Mouse (Mus musculus) testis, postnatal 10 days (tissue): ENCODE measurements around the gene Hspa2.
A peak's percentile ranks its signal among the peaks of the same experiment; 100 is the strongest.

Experiments
- DNase-seq: peaks from one replicate; pipeline ENCODE4 v3.0.0; 2021; ENCODE audit warnings: low spot score

The Hspa2 gene

DNA sequence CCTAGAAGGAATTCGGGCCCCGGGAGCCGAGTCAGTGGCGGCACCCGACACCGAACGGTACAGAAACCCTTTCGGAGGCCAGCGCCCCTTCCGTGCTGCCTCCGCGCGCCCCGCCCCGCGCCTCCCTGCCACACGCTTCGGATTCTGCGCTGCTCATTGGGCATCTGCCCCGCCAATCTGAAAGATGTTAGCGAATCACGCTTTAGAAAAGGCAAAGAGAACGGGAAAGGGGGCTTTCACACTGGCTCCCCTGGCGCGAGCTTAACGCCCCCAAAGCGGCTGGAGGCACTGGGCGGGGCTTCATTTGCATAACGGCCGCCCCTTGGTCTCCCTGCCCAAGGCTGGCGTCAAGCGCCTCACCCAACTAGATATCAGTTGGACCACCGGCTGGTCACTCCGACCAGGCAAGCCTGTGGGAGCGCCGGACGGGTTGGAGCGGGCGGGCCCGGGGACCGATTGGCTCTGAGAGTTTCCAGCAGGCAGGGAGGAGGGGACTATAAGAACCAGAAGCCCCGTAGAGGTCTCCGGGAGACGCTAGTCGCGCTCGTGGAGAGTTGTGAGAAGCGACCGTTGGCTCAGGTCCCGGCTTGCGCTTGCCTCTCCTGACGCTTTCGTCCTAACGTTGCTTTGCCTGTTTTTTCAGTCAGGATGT lies at the start of gene Hspa2:
Hspa2 (plus strand) TSS at position 291 of the 652 bp plus-strand sequence.
- peak; percentile 99 for DNase-seq

DNA sequence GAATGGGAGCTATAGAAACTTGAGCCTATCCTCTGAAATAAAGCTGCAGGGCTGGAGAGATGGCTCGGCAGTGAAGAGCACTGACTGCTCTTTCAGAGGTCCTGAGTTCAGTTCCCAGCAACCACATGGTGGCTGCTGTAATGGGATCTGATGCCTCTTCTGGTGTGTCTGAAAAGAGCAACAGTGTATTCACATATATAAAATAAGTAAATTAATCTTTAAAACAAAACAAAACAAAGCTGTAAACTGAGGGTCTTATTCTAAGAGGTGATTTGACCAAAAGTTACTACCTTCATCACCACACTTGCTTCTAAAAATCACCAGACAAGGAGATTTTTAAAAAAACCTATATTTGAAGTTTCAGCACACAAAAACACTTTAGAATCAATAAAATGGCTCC lies 43.1 kb upstream of the Hspa2 start:
- DNase-seq, result no peak

DNA sequence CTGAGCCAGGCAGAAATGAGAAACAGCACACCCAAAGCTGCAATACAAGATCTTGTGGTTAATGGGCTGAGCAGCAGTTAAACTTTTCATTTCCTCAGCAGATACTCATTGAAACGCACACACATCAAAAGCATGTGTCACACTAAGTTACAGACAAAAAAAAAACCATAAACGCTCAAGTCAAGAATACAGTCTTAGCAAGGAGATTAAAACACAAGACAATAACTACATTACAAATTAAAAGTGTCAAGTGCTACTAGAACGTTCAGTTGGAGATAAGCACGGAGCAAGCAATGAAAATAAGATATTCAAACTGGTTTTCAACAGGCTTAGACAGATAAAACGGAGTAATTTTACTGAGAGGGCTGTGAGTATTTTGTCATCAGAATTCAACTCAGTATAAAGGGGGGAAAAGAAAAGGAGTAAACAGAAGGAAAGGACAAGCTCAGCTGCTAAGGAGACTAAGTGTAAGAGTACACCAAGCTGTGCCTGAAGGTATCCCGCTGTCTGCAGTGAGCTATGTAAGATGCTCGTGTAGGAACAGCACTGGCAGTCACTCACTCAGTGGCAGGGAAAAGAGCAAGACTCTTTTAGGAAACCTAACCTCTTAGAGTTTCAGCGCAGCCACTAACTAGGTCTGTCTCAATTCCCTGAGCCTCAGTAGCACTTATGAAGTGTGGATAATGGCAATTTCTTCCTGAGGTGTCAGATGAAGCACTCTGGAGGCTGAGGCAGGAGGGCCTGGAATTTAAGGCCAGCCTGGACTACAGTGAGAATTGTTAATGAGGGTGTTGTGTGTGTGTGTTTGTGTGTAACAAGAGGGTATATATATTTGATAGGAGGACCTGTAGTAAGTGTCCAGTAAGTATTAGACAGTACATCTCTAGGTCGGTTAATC lies 42.3 kb upstream of the Hspa2 start:
- no peak for DNase-seq

DNA sequence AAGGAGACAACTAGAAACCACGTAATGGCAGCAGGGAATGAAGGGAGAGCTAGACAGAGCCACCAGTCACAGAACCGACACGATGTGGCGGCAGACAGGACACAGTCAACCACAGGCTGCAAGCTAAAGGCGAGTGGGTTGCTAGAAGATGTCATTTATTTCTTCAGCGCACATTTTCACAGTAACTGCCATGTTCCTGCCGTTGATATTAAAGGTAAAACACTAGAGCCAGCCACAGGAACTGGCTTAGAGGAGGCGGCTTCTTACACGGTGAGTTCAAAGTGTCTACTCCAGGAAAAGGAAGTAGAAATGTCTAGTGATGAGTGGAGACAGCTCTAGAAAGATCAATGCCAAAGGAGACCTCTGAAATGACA lies 41.7 kb upstream of the Hspa2 start:
- no peak for DNase-seq

DNA sequence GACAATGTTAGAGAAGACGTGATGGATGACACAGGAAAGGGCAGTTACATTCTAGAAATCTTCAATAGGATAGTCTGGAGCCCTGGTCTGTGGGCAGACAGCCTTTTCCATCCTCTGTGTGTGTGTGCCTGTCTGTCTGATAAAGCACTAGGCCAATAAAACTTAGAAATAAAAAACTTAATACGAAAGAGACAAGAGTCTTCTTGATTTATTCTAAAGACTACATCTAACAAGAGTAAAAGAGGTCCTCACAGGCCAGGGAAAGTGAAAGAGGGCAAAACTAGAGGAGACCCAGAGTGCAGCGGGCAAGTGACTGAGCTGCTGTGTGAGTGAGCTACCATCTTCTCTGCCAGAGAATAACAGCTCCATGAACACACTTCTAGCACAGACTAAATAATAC lies 37.7 kb upstream of the Hspa2 start:
- DNase-seq, result no peak

DNA sequence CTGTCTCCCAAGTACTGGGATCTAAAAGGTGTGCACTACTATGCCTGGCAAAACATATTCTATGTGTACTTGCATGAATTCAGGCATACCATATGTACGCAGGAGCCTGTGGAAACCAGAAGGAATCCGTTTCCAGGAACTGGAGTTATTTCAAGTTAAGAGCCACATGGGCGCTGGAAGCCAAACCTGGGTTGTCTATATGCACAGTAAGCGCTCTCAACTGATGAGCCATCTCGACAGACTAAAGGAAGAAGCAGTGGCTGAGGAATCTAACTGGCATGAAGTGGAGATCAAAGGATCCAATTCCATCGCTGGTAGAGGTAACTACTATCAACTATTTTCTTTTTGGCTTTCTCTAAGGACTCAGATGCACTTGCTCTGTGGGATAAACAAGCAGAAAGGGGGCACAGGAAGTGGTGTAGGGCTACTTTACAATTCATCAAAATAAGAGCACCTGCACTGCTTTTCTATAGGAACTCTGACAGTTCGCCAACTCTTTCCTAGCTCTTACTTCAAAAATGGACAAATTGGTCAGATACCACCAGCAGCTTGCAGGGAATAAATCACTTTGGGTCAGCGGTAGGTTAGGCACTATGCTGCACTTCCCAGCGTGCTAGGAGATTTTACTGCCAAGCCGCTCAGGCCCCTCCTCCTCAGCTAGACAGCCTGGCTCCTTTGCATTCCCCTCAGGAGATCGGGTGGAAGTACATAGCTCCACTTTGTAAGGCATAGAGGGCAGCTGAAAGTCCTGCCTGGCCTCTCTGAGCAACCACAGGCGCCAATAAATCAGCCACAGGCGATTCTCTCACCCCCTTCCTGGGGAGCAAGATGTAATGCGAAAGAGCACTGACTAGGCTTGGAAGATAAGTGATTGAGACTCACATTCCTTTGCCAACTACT lies 36.6 kb upstream of the Hspa2 start:
- no peak for DNase-seq

DNA sequence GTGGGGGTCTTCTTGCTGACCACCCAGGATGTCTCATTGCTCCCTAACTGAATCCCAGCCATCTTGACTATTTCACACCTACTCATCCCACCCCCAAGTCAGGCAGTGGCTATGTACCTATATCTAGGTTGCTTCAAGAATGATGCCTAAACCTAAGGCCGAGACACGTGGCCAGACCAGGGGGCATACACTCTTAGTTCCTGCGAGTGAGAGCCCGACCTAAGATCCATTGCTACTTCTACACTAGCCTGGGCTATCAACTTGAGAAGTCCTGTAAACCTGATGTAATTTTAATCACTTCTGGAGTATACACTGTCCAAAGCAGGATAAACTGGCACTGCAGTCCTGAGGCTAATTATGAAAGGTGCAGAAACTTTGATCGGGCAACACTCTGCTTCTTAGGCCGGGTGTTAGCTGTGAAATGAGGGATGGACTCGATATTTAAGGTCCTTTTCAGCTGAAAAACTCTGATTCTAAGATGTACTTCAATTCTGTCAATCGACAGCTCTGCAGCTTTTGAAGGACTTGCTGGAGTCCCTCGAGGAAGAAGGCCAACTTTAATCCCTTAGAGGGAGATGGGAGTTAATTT lies 35.7 kb upstream of the Hspa2 start:
- no peak for DNase-seq

DNA sequence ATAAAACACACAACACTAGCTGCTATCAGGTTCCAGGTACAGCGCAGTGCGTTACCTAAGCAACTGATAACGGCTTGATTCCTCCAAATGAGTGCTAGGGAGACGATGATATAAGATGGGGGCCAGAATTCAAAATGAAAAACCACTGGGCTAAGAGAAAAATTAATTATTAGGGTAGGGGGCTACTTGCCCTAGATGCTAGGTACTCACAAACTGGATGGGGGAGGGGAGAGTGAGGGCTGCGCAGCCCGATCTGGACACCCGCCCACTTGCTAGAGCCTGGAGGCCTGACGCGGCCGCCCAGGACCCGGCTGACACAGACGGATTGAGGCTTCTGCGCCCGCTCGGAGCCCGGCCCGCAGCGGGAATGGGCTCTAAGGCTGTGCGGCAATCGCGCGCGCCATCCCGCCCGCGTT lies 35.2 kb upstream of the Hspa2 start:
- peak; percentile 78 for DNase-seq

DNA sequence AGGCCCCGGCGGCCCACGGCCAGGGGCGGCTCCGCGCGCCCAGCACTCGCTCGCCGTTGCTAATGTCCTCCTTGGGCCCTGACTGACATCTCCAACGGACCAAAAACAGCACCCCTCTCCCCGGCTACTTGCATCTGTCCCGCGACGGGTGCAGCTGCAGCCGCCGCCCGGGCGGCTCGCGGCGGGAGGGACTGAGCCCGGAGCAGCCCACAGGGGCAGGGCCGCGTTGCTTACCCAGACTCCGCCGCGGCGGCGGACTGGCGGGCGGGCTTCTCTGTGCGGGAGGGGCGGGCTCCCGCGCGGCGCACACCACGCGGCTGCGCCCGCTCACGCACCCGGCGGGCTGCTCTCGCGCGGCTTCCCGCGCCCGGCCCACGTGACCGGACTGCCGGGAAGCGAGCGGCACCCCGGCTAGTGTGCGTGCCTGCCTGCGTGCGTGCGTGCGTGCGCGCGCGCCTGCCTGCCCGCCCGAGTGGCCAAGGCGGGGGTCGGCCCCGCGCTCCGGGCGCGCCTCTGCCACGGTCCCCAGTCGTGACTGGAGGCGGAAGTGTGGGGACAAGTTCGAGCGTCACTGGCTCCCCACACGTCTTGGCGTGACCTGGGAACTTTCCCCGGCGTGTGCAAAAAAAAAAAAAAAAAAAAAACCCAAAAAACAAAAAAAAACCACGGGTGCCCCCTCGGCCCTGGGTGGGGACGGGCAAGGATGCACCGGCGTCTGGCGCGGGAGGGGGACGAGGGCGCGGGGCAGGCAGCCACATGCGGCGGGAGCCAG lies 34.6 kb upstream of the Hspa2 start, which contains the start of gene Zbtb25:
Zbtb25 (minus strand) TSS at position 397 of the 772 bp plus-strand sequence.
- peak; percentile 88 for DNase-seq

DNA sequence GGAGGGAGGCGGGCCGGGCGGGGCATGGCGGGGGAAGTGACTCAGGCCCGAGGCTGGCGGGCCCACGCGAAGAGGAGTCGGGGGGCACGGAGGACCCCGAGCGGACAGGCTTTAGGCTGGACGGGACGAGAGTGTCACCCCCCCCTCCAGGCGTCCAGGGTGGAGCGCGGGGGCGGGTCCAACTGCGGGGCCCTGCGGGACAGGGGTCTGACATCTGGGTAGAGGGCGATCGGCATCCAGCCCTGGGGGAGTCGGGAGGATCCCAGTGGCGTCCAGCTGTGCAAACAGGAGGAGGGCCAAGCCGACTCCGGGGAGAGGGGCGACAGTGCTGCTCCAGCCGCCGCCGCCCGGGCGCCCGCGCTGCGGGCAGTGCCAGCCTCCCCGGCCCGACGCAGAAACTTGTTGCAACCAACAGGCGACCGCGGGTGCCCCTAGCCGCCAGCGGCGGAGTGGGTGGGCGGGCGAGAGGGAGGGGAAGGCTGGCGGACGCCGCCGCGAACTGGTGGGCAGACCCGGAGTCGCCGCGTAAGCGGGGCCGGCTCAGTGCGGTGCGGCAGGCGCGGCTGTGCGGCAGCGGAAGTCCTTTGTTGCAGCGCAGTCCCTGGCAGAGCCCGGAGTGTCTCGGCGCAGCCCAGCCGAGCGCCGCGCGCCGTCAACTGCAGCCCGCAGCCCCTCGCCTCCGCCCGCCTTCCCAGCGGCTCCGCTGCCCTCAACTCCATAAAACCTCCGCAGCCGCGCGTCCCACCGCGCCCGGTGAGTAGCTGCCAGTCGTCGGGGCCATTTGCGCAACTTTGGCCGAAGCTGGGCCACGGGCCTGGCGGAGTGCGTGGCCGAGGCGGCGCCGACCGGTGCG lies 33.8 kb upstream of the Hspa2 start, which contains the start of gene Zbtb1:
Zbtb1 (plus strand) TSS at position 289 of the 853 bp plus-strand sequence.
- peak; percentile 84 for DNase-seq

DNA sequence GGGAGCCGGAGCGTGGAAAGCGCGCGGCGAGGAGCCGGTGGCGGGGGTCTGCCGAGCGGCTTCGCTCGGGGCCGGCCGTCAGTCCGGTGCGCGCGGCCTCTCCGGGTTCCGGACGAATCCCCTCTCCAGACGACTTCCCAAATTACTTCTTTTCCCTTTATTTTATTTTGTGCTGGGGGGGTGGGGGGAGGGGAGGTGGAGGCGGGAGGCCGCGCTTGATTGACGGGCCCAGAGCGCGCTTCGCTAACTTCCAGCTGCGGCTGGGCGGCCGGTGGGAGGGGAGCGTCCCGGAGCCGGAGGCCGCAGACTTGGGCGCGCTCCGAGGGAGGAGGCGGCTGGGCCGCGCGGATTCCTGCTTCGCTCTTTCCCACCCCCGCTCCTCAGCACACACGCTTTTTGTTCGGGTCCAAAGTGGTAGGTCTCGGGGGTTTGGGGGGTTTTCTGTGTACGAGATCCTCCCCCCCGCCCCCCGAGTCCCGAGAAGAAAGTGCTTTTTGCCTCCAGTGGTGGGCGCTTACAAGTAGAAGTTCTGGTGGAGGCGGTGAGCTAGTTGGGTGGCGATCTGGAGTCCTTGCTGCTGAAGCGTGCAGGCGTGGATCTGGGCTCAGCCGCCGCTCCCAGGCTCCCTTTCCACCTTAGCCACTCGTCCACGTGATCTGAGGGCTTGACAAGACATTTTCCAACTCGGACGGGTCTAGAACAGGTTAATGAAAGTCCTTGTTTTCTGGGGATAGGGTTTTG lies 33.0 kb upstream of the Hspa2 start:
- peak; percentile 87 for DNase-seq

DNA sequence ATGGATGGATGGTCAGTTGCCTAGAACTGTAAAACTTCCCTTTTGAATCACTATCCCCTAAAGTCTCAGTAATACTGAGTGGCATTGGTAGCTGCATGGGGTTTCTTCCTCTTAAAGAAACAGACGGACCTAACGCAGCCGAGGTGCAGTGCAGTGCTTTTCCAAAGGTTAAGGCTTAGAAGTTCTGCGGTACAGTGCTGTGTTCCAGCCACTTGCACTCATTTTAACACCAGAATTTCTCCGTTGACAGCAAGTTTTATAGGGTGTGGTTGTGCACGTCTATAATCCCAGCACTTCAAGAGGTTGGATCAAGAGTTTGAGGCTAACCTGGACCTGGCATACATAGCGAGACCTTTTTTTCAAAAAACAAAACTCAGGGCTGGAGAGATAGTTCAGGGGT lies 31.9 kb upstream of the Hspa2 start:
- DNase-seq, result no peak

DNA sequence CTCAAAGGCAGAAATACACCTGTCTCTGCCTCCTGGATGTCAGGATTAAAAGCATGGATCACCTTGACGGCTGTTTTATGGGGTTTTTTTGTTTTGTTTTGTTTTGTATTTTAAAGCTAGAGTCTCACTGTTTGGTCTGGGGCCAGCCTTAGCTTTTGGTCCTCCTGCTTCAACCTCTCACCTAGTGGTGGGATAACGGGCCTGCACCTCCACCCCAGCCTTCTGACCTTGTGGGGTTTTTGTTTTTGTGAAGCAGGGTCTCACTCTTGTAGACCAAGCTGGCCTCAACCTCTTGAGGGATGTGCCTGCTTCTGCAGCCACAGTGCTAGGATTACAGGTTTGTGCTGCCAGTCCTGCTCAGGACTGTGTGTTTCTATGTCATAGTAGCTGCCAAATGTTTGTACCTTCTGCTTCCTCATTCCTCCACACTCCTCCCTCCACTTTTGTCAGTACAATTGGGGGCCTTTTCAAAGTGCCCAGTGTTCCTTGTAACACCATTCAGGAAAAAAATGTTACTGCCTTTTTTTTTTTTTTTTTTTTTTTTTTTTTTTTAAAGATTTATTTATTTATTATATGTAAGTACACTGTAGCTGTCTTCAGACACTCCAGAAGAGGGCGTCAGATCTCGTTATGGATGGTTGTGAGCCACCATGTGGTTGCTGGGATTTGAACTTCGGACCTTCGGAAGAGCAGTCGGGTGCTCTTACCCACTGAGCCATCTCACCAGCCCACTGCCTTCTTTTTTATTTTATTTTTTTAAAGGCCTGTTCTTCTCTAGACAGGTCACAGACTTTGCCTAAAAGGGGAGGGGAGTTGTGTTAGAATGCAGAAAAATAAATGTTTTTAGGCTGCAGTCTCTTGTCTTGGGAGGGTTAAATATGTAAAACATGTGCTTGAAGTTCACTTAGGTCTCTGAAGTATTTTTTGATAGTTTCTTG lies 30.8 kb upstream of the Hspa2 start:
- no peak for DNase-seq

DNA sequence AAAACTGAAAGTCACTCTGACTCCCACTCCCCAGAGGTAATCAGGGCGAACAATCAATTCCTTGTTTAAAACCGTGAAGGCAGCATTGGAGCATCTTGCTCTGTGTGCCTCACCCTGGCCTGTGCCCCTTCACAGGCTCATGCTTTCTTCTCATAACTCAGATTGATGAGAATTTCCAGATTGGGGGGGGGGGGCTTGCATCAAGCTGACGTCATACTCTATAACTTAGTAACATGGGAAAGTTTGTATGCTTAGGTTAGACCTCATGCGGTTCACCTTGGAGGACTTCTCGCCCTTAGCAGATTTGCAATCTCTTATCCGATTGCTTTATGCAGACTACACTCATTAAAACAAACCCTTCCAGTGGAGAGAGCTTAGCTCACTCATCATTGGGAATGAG lies 30.0 kb upstream of the Hspa2 start:
- DNase-seq, result no peak

DNA sequence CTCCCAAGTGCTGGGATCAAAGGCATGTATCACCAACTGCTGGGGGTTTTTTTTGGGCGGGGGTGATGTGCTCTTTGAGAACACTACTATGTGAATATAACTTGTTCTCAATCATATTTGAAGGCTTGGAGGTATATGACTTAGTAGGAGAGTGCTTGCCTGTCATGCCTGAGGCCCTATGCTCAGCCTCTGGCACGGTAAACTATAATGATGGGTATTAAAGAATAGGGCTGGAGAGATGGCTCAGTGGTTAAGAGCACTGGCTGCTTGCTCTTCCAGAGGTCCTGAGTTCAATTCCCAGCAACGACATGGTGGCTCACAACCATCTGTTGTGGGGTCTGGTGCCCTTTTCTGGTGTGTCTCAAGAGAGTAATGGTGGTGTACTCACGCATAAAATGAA lies 29.1 kb upstream of the Hspa2 start:
- no peak for DNase-seq

DNA sequence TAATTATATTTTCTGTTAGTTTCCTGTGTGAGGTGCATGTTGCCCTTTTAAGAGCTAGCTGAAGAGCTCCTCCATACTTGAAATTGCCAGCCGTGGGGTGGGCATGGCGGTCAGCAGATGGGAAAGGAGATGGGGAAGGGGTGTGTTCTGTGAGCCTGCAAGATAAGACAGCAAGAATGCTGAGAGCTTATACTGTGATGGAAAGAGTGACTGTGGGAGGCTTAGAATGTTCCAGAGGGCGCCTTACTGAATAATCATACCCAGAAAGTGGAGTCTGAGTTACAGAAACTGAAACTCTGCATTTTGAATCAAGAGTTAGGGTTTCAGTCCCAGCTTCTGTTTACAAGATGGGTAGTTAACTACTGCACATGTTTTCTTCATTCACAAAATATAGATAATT lies 28.5 kb upstream of the Hspa2 start:
- DNase-seq, result no peak

DNA sequence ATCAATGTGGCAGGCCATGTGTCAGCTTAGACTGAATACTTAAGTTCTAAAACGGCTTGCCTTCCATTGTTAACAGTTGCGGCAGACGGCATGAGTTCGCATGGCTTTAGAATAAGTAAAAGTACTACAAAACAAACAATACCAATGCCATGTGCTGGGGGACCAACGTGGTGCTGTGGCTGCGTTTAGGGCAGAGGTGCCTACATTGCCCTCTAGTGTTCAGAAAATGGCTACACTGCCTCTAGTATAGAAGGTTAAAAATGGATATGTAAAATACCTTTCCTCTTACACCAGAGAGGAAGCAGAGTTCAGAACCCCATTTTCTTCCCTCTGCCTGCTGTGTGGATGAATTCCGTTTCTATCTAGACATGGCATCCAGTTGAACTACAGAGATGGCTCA lies 27.3 kb upstream of the Hspa2 start:
- no peak for DNase-seq

DNA sequence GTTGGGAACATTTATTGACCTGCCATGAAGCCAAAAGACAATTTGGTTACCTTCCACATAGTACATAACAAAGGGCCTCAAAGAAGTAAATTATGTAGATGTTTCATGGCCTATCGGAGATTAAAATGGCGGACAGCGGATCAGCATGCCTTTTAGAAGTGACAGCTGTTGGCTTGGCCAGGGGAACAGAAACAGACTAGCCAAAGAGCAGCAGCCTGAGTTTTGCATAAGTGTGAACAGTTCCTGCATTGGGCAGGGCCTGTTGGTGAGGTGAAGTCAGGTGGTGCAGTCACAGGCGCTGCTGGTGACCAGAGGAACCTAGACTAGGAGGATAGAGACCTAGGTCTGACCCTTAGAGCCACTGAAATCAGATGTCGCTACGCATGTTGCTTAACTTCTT lies 26.9 kb upstream of the Hspa2 start:
- DNase-seq, result no peak
